Mouse (Mus musculus) bone marrow macrophage, adult 2 months (primary cell): ENCODE results near the gene Exoc4. TPM values are rescaled to one million over a fixed set of nuclear protein-coding genes. Genes with fewer than 3 reads are reported as not detected.

Experiments used
- H3K27ac ChIP-seq: 2 replicates; pipeline ENCODE4 v1.5.1; 2012; ENCODE audit warnings: low read depth, low read length; ENCODE audit not compliant: insufficient read depth
- H3K4me1 ChIP-seq: 2 replicates; pipeline ENCODE4 v1.6.1; 2012; ENCODE audit warnings: low read length; ENCODE audit not compliant: control insufficient read depth, insufficient read depth
- H3K4me3 ChIP-seq: 2 replicates; pipeline ENCODE4 v1.5.1; 2012; ENCODE audit warnings: mild to moderate bottlenecking, low read length, moderate library complexity; ENCODE audit not compliant: insufficient read depth
- CTCF ChIP-seq: IDR thresholded peaks from 2 replicates; pipeline ENCODE4 v1.5.1; 2012; ENCODE audit warnings: low read depth, mild to moderate bottlenecking, low read length, moderate library complexity
- POLR2A ChIP-seq: IDR thresholded peaks from 2 replicates; pipeline ENCODE4 v1.6.1; 2012; ENCODE audit warnings: mild to moderate bottlenecking, low read depth, low read length, borderline replicate concordance
- polyA plus RNA-seq: library from polyadenylated mRNA; stranded (reverse); fragments of >200 nt; gene quantifications from 2 replicates; pipeline ENCODE4 v1.2.4, GENCODE M21; 2012; ENCODE audit not compliant: missing spikeins, insufficient read depth, insufficient read length

Exoc4 gene
- polyA plus RNA-seq, 1 experiment, result 42.5 TPM

GRCm38 (mm10) chr6:33399491-33399890 lies 150.6 kb downstream of the Exoc4 start:
- Histone ChIP-seq H3K4me3 (no peak overlapping the region), H3K27ac (peak overlapping the region; percentile 41; the same call in 1 of the 2 replicates), H3K4me1 (peaks cover 24% of the 10 kb centered on the region)
- no peak for TF ChIP-seq POLR2A
- no peak for TF ChIP-seq CTCF

DNA sequence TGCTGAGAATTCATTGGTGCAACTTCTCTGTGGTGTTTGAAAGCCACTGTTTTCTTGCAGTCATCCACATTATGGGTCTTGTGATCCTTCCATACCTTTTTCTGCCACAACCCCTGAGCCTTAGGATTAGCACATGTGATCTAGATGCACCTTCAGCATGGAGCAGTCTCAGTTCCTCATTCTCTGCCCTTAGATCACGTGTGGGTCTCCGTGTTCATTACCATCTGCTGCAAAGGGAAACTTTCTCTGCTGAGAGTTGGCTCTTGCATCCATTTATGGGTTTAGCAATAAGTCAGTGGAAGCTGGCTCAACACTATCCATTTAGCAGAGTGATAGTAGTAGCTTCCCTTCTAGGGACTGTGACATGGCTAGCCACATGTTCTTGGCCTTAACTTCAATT lies 152.3 kb downstream of the Exoc4 start:
- no peak for TF ChIP-seq CTCF
- no peak for TF ChIP-seq POLR2A
- peak overlapping the region; percentile 45 for H3K27ac ChIP-seq

GRCm38 (mm10) chr6:33405562-33406275 lies 156.8 kb downstream of the Exoc4 start:
- H3K4me3 ChIP-seq, result no peak overlapping the region
- H3K4me1 ChIP-seq, result peaks cover 21% of the 10 kb centered on the region
- peak overlapping the region; percentile 8; the same call in 1 of the 2 replicates for H3K27ac ChIP-seq
- no peak for TF ChIP-seq CTCF
- no peak for TF ChIP-seq POLR2A

More for the DNA sequence above, 152.3 kb downstream of the Exoc4 start:
- H3K4me3 ChIP-seq, result no peak overlapping the region
- H3K4me1 ChIP-seq, result peaks cover 30% of the 10 kb centered on the region

- H3K27ac ChIP-seq, result no peak overlapping the region
- peaks cover 10% of the 10 kb centered on the region for H3K4me1 ChIP-seq
- TF ChIP-seq CTCF (no peak), POLR2A (no peak)
- H3K4me3 ChIP-seq, result no peak overlapping the region
Observed at GRCm38 (mm10) chr6:33409586-33409985, 160.7 kb downstream of the Exoc4 start.

GRCm38 (mm10) chr6:33425007-33425406 lies 176.1 kb downstream of the Exoc4 start:
- TF ChIP-seq POLR2A (no peak), CTCF (no peak)
- no peaks in the 10 kb centered on the region for H3K4me1 ChIP-seq
- H3K27ac ChIP-seq, result no peak overlapping the region
- H3K4me3 ChIP-seq, result no peak overlapping the region

DNA sequence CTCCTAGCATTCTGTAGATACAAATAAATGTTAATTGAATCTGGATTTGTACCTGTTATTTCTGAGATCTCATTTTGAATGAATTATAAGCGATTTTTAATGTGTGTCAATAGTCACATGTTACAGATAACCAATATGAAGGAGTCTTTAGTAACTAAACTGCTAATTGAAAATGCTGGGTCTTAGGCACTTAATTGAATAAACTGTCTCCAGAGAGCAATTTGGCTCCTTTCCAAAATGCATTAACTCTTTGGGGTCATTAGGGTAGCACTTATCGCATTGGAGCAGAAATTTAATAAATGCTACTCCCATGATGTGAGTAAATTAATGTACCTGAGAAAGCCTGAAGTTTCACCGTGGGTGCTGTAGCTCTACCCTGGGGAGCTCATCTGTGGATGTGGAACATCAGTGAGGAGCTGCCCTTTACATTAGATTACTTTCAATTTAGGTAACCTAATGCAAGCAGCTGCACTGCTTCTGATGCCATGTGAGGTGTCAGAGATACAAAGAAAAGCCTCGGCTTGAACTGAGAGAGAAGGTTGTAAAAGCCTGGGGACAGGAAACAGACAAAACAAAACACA lies 182.4 kb downstream of the Exoc4 start:
- TF ChIP-seq CTCF (no peak), POLR2A (no peak)
- no peak overlapping the region for H3K27ac ChIP-seq
- no peak overlapping the region for H3K4me3 ChIP-seq
- no peaks in the 10 kb centered on the region for H3K4me1 ChIP-seq

- no peak overlapping the region for H3K4me3 ChIP-seq
- no peaks in the 10 kb centered on the region for H3K4me1 ChIP-seq
- no peak overlapping the region for H3K27ac ChIP-seq
- TF ChIP-seq POLR2A (no peak), CTCF (no peak)
Observed at GRCm38 (mm10) chr6:33440508-33440907, 191.6 kb downstream of the Exoc4 start.

DNA sequence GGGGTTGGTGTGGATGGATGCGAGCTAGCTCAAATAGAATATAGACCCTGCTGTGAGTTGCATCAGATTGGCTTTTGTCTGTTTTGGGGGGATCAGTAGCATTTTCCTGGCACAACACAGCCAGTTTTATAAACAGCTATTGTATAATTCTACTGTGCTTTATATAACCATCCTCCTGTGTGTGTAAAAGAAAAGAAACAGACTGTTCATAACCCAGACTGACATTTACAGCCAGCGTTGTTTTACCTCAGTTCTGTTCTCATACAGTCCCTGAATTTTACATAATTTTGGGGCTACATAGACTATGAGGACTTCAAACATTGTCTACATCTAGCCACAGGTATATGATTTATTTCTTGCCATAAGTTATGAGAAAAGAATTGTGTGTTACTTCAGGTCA lies 204.9 kb downstream of the Exoc4 start:
- no peak overlapping the region for H3K27ac ChIP-seq
- TF ChIP-seq POLR2A (no peak), CTCF (no peak)
- H3K4me3 ChIP-seq, result no peak overlapping the region

DNA sequence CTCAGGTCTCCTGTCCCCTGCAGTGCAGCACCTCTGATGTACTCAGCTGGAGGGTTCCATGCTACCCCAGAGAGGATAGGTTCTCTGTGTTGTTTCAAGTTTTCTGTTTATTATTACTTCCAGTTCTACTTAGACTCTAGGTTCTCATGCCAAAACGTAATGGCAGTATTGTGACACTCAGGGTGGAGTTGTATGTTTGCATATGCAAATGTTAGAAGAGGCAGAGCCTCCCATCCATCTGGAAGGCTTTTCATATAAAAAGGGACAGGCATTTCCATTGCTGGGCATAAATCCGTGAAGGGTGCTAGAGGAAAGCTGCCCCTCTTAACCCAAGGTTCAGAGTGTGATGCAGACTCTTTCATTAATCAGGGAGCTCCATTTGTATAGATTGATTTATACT lies 205.5 kb downstream of the Exoc4 start:
- H3K4me1 ChIP-seq, result no peaks in the 10 kb centered on the region
- H3K4me3 ChIP-seq, result no peak overlapping the region
- no peak for TF ChIP-seq CTCF
- no peak for TF ChIP-seq POLR2A
- H3K27ac ChIP-seq, result no peak overlapping the region

More for the DNA sequence above, 204.9 kb downstream of the Exoc4 start:
- H3K4me1 ChIP-seq, result no peaks in the 10 kb centered on the region

DNA sequence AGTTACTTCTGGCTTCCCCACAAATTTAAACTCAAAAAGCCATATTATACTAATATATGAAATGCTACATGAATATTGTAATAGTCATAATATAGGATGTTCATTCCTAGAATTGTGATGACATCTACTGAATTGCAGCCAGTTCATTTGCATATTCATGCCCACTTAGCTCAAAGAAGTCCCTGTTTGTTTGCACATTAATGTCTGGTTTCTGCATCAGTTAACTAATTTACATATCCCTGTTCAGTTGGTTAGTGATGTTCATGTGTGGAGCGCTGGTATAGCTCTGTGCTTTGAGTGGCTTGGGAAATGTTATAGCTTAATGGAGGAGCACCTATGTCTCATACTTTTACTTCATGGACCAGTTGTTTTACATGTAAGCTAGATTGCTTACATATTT lies 206.4 kb downstream of the Exoc4 start:
- no peak overlapping the region for H3K4me3 ChIP-seq
- TF ChIP-seq POLR2A, result no peak
- no peak for TF ChIP-seq CTCF
- H3K27ac ChIP-seq, result no peak overlapping the region
- H3K4me1 ChIP-seq, result no peaks in the 10 kb centered on the region
